Mouse (Mus musculus) heart, embryonic 10.5 days (tissue): ENCODE results near the gene Triap1. TPM values are rescaled to one million over a fixed set of nuclear protein-coding genes. Genes with fewer than 3 reads are reported as not detected.

Experiments
- DNase-seq: peaks from one replicate; pipeline ENCODE4 v3.0.0-alpha.2; 2017; ENCODE audit warnings: low spot score
- H3K27ac ChIP-seq: fragments of 300-500 bp; sonication (generic); 2 replicates; pipeline ENCODE4 v1.5.1; 2016; ENCODE audit warnings: mild to moderate bottlenecking
- H3K27me3 ChIP-seq: fragments of 300-500 bp; sonication (generic); 2 replicates; pipeline ENCODE4 v1.6.1; 2016; ENCODE audit warnings: mild to moderate bottlenecking; ENCODE audit not compliant: poor library complexity, insufficient read depth, severe bottlenecking
- H3K36me3 ChIP-seq: fragments of 300-500 bp; sonication (generic); 2 replicates; pipeline ENCODE4 v1.6.1; 2016; ENCODE audit warnings: mild to moderate bottlenecking, moderate library complexity
- H3K4me1 ChIP-seq: fragments of 300-500 bp; sonication (generic); 2 replicates; pipeline ENCODE4 v1.6.1; 2016; ENCODE audit warnings: mild to moderate bottlenecking
- H3K4me3 ChIP-seq: fragments of 300-500 bp; sonication (generic); 2 replicates; pipeline ENCODE4 v1.5.1; 2016; ENCODE audit warnings: mild to moderate bottlenecking, moderate library complexity
- H3K9me3 ChIP-seq: fragments of 300-500 bp; sonication (generic); 2 replicates; pipeline ENCODE4 v1.6.1; 2016; ENCODE audit warnings: mild to moderate bottlenecking, moderate library complexity
- WGBS: fragments of 180-500 bp; shearing (Covaris S2); methylation state at CpG from one replicate; pipeline ENCODE4 v1.1.7; 2016; 5-methylcytosine and 5-hydroxymethylcytosine counted together
- polyA plus RNA-seq: library from polyadenylated mRNA; unstranded; fragments of >200 nt; fragmentation: Nextera tagmentation; extraction: Ambion mirVana; gene quantifications from 2 replicates; pipeline ENCODE4 v1.2.1, GENCODE M21; 2016

The Triap1 gene
- polyA plus RNA-seq, 1 experiment from 2014 or later: 46.7 TPM

- Histone ChIP-seq H3K9me3 (no peaks in the 10 kb centered on the region), H3K27ac (peak overlapping the region; percentile 87), H3K27me3 (no peaks in the 10 kb centered on the region), H3K4me3 (peak overlapping the region; percentile 13), H3K36me3 (no peaks in the 10 kb centered on the region), H3K4me1 (peaks cover 49% of the 10 kb centered on the region)
- 3% methylated on average over 10 of the region's 10 CpGs for WGBS
- DNase-seq: no peak
These were observed 23.2 kb upstream of the Triap1 start for GRCm38 (mm10) chr5:115317645-115318328.

GRCm38 (mm10) chr5:115319004-115319940 is 21.8 kb upstream of the Triap1 start:
- Histone ChIP-seq H3K27me3 (no peaks in the 10 kb centered on the region), H3K36me3 (no peaks in the 10 kb centered on the region), H3K4me3 (peak overlapping the region; percentile 59), H3K4me1 (peaks cover 38% of the 10 kb centered on the region), H3K9me3 (no peaks in the 10 kb centered on the region), H3K27ac (peak overlapping the region; percentile 87)
- peak; percentile 96 for DNase-seq
- under 1% methylated on average over 22 of the region's 22 CpGs for WGBS

- peak overlapping the region; percentile 98 for H3K27ac ChIP-seq
- H3K36me3 ChIP-seq: peaks cover 18% of the 10 kb centered on the region
- no peaks in the 10 kb centered on the region for H3K9me3 ChIP-seq
- WGBS: 16% methylated on average over 11 of the region's 11 CpGs
- no peaks in the 10 kb centered on the region for H3K27me3 ChIP-seq
- peaks cover 31% of the 10 kb centered on the region for H3K4me1 ChIP-seq
- no peak for DNase-seq
- peak overlapping the region; percentile 94 for H3K4me3 ChIP-seq
These were observed 14.7 kb upstream of the Triap1 start for GRCm38 (mm10) chr5:115326256-115326831.

- H3K27ac ChIP-seq: peak within 1 kb of the TSS; percentile 98
- H3K36me3 ChIP-seq: peaks cover 25% of the 10 kb centered on the region
- DNase-seq: peak; percentile 97
- under 1% methylated on average over 91 of the region's 97 CpGs for WGBS
- H3K4me3 ChIP-seq: peak within 1 kb of the TSS; percentile 94
- no peaks in the 10 kb centered on the region for H3K27me3 ChIP-seq
- H3K4me1 ChIP-seq: peaks cover 31% of the 10 kb centered on the region
- no peaks in the 10 kb centered on the region for H3K9me3 ChIP-seq
These were observed 14.0 kb upstream of the Triap1 start, which contains the start of gene Srsf9 for GRCm38 (mm10) chr5:115326875-115327609. Gene Srsf9, plus strand, starts transcription at chr5:115327177.

- Histone ChIP-seq H3K36me3 (peaks cover 34% of the 10 kb centered on the region), H3K27me3 (no peaks in the 10 kb centered on the region), H3K4me1 (peaks cover 31% of the 10 kb centered on the region), H3K9me3 (no peaks in the 10 kb centered on the region), H3K27ac (peak overlapping the region; percentile 98), H3K4me3 (peak overlapping the region; percentile 94)
- under 1% methylated on average over 55 of the region's 55 CpGs for WGBS
- no peak for DNase-seq
These were observed 13.1 kb upstream of the Triap1 start for GRCm38 (mm10) chr5:115327610-115328548.

- peaks cover 30% of the 10 kb centered on the region for H3K4me1 ChIP-seq
These were observed 10.1 kb upstream of the Triap1 start for GRCm38 (mm10) chr5:115330955-115331354.

GRCm38 (mm10) chr5:115333626-115334025 is 7.4 kb upstream of the Triap1 start:
- Histone ChIP-seq H3K36me3 (peaks cover 76% of the 10 kb centered on the region), H3K9me3 (no peaks in the 10 kb centered on the region), H3K27me3 (no peaks in the 10 kb centered on the region), H3K4me1 (peaks cover 22% of the 10 kb centered on the region), H3K4me3 (no peak overlapping the region), H3K27ac (no peak overlapping the region)
- 64% methylated on average over 3 of the region's 3 CpGs for WGBS
- DNase-seq: peak; percentile 90

More at GRCm38 (mm10) chr5:115330955-115331354, 10.1 kb upstream of the Triap1 start:
- 87% methylated on average over 9 of the region's 9 CpGs for WGBS
- Histone ChIP-seq H3K36me3 (peaks cover 64% of the 10 kb centered on the region), H3K4me3 (no peak overlapping the region), H3K27me3 (no peaks in the 10 kb centered on the region), H3K9me3 (no peaks in the 10 kb centered on the region), H3K27ac (no peak overlapping the region)
- DNase-seq: no peak

GRCm38 (mm10) chr5:115340007-115340406 is 1.0 kb upstream of the Triap1 start:
- DNase-seq: no peak
- no peaks in the 10 kb centered on the region for H3K9me3 ChIP-seq
- peaks cover 50% of the 10 kb centered on the region for H3K36me3 ChIP-seq
- no peak overlapping the region for H3K27ac ChIP-seq
- peak overlapping the region; percentile 87 for H3K4me3 ChIP-seq
- peaks cover 16% of the 10 kb centered on the region for H3K4me1 ChIP-seq
- no peaks in the 10 kb centered on the region for H3K27me3 ChIP-seq
- WGBS: 27% methylated on average over 7 of the region's 7 CpGs

- no peak for DNase-seq
- 10% methylated on average over 36 of the region's 36 CpGs for WGBS
- H3K27ac ChIP-seq: peak overlapping the region; percentile 95
- peaks cover 16% of the 10 kb centered on the region for H3K4me1 ChIP-seq
- H3K27me3 ChIP-seq: no peaks in the 10 kb centered on the region
- no peaks in the 10 kb centered on the region for H3K9me3 ChIP-seq
- H3K36me3 ChIP-seq: peaks cover 50% of the 10 kb centered on the region
- peak overlapping the region; percentile 87 for H3K4me3 ChIP-seq
These were observed 515 bp downstream of the Triap1 start for GRCm38 (mm10) chr5:115341314-115342165.

- no peak overlapping the region for H3K27ac ChIP-seq
- peak; percentile 93 for DNase-seq
- 3% methylated on average over 5 of the region's 5 CpGs for WGBS
- H3K4me1 ChIP-seq: peaks cover 9% of the 10 kb centered on the region
- H3K36me3 ChIP-seq: peaks cover 44% of the 10 kb centered on the region
- H3K4me3 ChIP-seq: peak overlapping the region; percentile 94
- H3K9me3 ChIP-seq: no peaks in the 10 kb centered on the region
- H3K27me3 ChIP-seq: no peaks in the 10 kb centered on the region
These were observed 6.5 kb downstream of the Triap1 start for GRCm38 (mm10) chr5:115347564-115347963.
